Mouse (Mus musculus) neural tube, embryonic 13.5 days (tissue): ENCODE measurements around the gene Tmem248. TPM values are rescaled to one million over a fixed set of nuclear protein-coding genes. Genes with fewer than 3 reads are reported as not detected.

ENCODE experiments used
- ATAC-seq: fragments of 200-750 bp; cut with Nextera tagmentation; 2 replicates; pipeline ENCODE4 v1.8.0; 2017; ENCODE audit warnings: low read depth, mild to moderate bottlenecking, moderate TSS enrichment, moderate library complexity
- H3K27ac ChIP-seq: fragments of 300-500 bp; sonication (generic); replicated peaks from 2 replicates; pipeline ENCODE4 v1.5.1; 2015; ENCODE audit warnings: moderate library complexity, mild to moderate bottlenecking, inconsistent platforms
- H3K27me3 ChIP-seq: fragments of 300-500 bp; sonication (generic); 2 replicates; pipeline ENCODE4 v1.6.1; 2015; ENCODE audit warnings: mild to moderate bottlenecking, inconsistent platforms
- H3K36me3 ChIP-seq: fragments of 300-500 bp; sonication (generic); 2 replicates; pipeline ENCODE4 v1.6.1; 2015; ENCODE audit warnings: mild to moderate bottlenecking, inconsistent platforms
- H3K4me1 ChIP-seq: fragments of 300-500 bp; sonication (generic); replicated peaks from 2 replicates; pipeline ENCODE4 v1.6.1; 2015; ENCODE audit warnings: inconsistent platforms
- H3K4me2 ChIP-seq: fragments of 300-500 bp; sonication (generic); 2 replicates; pipeline ENCODE4 v1.6.1; 2015; ENCODE audit warnings: inconsistent platforms, mild to moderate bottlenecking, moderate library complexity
- H3K4me3 ChIP-seq: fragments of 300-500 bp; sonication (generic); 2 replicates; pipeline ENCODE4 v1.5.1; 2015; ENCODE audit warnings: mild to moderate bottlenecking, inconsistent platforms
- H3K9ac ChIP-seq: fragments of 300-500 bp; sonication (generic); 2 replicates; pipeline ENCODE4 v1.6.1; 2015; ENCODE audit warnings: moderate library complexity, mild to moderate bottlenecking, inconsistent platforms
- H3K9me3 ChIP-seq: fragments of 300-500 bp; sonication (generic); 2 replicates; pipeline ENCODE4 v1.6.1; 2016; ENCODE audit warnings: inconsistent platforms
- WGBS: fragments of 180-500 bp; shearing (Covaris S2); methylation state at CpG from one replicate; pipeline ENCODE4 v1.1.7; 2015; 5-methylcytosine and 5-hydroxymethylcytosine counted together
- polyA plus RNA-seq: library from polyadenylated mRNA; unstranded; fragments of >200 nt; fragmentation: Nextera tagmentation; extraction: Ambion mirVana; gene quantifications from 2 replicates; pipeline ENCODE4 v1.2.1, GENCODE M21; 2015

The Tmem248 gene
- polyA plus RNA-seq, 1 experiment from 2014 or later = 25.9 TPM

DNA sequence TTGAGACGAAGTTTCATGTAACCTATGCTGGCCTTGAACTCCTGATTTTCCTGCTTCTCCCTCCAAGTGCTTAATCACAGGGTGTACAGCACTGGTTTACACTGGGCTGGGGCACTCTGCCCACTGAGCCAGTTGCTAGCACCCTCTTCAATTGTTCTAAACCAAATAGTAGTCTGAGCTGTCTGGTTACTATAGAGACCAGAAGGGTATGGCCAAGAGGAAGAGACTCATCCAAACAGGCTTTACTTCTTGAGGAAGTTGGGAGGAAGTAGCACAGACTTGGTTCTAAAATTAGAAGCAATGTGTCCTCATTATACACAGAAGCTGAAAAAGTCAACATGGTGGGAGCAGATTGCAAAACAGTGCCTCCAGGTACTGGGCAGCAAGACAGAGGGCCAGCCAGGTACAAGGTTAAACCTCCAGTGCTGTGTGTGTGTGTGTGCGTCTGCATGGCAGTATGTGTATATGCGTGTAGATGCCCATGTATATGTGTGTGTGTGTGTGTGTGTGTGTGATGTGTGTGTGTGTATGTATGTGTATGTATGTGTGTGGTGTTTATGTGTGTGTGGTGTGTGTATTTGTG, 11.3 kb upstream of the Tmem248 start:
- Histone ChIP-seq H3K9me3 (no peaks in the 10 kb centered on the region), H3K27me3 (no peaks in the 10 kb centered on the region), H3K27ac (no peak overlapping the region), H3K9ac (no peak overlapping the region), H3K36me3 (peaks cover 61% of the 10 kb centered on the region), H3K4me3 (no peak overlapping the region), H3K4me2 (no peak overlapping the region), H3K4me1 (no peaks in the 10 kb centered on the region)
- WGBS = 95% methylated on average over 3 of the region's 3 CpGs
- no peak for ATAC-seq

DNA sequence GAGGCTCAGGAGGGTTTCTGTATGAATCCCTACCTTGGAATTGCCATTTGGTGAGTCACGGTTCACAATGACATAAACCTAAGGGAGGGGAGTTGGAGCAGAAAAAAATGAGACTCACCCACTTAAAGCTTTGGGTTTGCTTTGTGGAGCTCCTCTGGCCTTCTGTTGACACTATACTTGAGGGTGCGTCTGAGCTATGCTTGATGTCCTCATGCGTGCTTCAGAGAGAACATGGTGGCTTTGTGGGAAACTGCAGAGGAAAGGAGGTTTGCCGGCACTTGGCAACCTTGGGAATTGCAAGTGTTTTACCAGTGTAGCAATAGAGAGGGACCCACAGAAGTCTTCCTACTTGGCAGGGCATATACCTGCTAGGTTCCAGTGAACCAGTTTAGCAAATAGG, 9.6 kb upstream of the Tmem248 start:
- no peak overlapping the region for H3K4me2 ChIP-seq
- peaks cover 66% of the 10 kb centered on the region for H3K36me3 ChIP-seq
- no peaks in the 10 kb centered on the region for H3K9me3 ChIP-seq
- H3K27me3 ChIP-seq = no peaks in the 10 kb centered on the region
- no peak for ATAC-seq
- no peak overlapping the region for H3K4me3 ChIP-seq
- no peak overlapping the region for H3K27ac ChIP-seq
- no peak overlapping the region for H3K9ac ChIP-seq
- H3K4me1 ChIP-seq = no peaks in the 10 kb centered on the region
- WGBS = 96% methylated on average over 4 of the region's 4 CpGs

DNA sequence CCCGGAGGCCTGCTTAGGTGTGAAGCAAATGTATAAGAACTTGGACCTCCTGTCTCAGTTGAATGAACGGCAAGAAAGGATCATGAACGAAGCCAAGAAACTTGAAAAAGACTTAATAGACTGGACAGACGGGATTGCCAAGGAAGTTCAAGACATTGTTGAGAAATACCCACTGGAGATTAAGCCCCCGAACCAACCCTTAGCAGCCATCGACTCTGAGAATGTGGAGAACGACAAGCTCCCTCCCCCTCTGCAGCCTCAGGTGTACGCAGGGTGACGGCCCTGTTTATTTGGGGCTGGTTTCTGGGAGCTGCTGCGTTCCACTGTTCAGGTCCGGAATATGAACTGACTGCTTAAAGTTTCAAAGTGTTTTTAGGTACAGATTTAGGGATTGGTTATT, 3.9 kb upstream of the Tmem248 start:
- Histone ChIP-seq H3K4me1 (no peaks in the 10 kb centered on the region), H3K27me3 (no peaks in the 10 kb centered on the region), H3K27ac (no peak overlapping the region), H3K36me3 (peaks cover 70% of the 10 kb centered on the region), H3K9ac (no peak overlapping the region), H3K4me3 (no peak overlapping the region), H3K4me2 (no peak overlapping the region), H3K9me3 (no peaks in the 10 kb centered on the region)
- no peak for ATAC-seq
- 96% methylated on average over 11 of the region's 11 CpGs for WGBS

DNA sequence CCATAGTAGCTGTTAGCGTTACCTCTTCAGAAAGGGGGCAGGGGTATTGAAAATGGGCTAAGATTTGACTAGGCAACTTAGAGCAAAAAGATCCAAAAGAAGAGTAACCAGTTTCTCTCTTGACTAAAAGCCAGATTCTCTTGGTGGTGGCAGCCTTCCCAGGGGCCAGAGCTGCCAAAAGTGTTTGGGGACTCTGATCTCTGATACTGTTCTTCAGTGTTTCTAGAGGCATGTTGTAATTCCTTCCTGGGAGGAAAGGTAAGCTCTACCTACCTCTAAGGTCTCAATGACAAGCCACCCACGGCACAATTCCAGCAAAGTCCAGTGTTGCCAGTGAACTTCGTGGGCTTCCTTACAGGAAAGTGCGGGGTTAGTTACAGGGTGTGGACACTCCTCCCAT, 525 bp downstream of the Tmem248 start:
- peaks cover 28% of the 10 kb centered on the region for H3K36me3 ChIP-seq
- no peak overlapping the region for H3K4me3 ChIP-seq
- H3K27ac ChIP-seq = no peak overlapping the region
- ATAC-seq = no peak
- no peaks in the 10 kb centered on the region for H3K27me3 ChIP-seq
- no peaks in the 10 kb centered on the region for H3K9me3 ChIP-seq
- WGBS = 93% methylated on average over 4 of the region's 4 CpGs
- H3K9ac ChIP-seq = no peak overlapping the region
- peaks cover 11% of the 10 kb centered on the region for H3K4me1 ChIP-seq
- H3K4me2 ChIP-seq = no peak overlapping the region

DNA sequence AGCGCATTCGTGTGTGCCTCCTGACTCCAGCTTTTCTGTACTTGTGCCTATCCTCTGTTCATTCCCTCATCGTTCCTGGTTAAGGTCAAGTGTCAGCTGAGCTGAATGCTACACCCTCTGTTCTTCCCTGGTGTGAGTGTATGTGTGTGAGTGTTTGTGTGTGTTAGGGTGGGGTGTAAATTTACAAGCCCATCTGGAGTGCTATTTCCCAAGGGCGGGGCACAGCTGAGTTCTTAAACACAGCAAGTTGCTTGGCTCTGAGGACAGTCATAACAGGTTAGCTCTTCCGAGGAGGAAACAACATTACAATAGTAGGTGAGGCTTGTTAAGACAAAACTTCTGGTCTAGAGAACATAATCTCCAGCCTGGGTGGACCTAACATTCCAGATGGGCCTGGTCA, 1.5 kb downstream of the Tmem248 start:
- Histone ChIP-seq H3K4me1 (peaks cover 18% of the 10 kb centered on the region), H3K4me2 (no peak overlapping the region), H3K36me3 (peaks cover 18% of the 10 kb centered on the region), H3K9ac (no peak overlapping the region), H3K9me3 (no peaks in the 10 kb centered on the region), H3K27me3 (no peaks in the 10 kb centered on the region), H3K27ac (no peak overlapping the region), H3K4me3 (no peak overlapping the region)
- WGBS = 91% methylated on average over 5 of the region's 5 CpGs
- no peak for ATAC-seq

DNA sequence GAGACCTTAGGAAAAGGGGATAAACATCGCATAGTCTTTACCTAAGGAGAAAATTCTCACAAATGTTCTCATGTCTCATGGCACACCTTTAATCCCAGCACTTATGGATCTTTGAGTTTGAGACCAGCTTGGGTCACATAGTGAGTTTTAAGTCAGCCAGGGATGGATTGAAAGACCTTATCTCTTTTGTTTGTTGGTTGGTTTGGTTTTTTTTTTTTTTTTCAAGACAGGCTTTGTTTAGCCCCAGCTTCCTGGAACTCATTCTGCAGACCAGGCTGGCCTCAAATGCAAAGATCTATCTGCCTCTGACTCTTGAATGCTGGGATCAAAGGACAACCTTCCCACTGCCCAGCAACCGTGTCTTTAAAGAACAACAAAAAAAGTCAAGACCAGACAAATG, 4.4 kb downstream of the Tmem248 start:
- ATAC-seq = no peak
- H3K9me3 ChIP-seq = no peaks in the 10 kb centered on the region
- H3K4me3 ChIP-seq = peak overlapping the region; percentile 96
- peaks cover 27% of the 10 kb centered on the region for H3K4me1 ChIP-seq
- H3K9ac ChIP-seq = peak overlapping the region; percentile 96
- H3K27ac ChIP-seq = peak overlapping the region; percentile 89
- H3K36me3 ChIP-seq = no peaks in the 10 kb centered on the region
- peak overlapping the region; percentile 72 for H3K4me2 ChIP-seq
- 51% methylated on average over 2 of the region's 2 CpGs for WGBS
- H3K27me3 ChIP-seq = no peaks in the 10 kb centered on the region

DNA sequence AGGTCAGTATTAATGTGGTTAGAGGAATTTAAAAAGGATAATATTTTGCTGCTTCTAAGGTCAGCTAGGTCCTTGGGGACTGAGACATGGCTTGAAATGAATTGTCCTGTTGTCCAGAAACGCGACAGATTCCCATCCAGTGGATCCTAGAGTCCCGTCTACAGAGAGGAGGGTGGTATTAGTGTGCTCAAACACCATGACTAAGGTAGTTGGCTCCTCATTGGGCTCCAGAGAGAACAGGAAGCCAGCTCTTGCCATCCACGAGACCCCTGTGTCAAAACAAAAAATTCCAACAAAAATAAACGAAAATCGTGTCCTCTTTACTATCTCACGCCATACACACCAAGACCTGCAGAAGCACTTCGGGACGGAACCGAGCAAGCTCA, 4.9 kb downstream of the Tmem248 start:
- peak; percentile 71 for ATAC-seq
- no peaks in the 10 kb centered on the region for H3K27me3 ChIP-seq
- peak overlapping the region; percentile 72 for H3K4me2 ChIP-seq
- H3K4me3 ChIP-seq = peak overlapping the region; percentile 96
- peak overlapping the region; percentile 89 for H3K27ac ChIP-seq
- 0% methylated on average over 10 of the region's 10 CpGs for WGBS
- H3K4me1 ChIP-seq = peaks cover 27% of the 10 kb centered on the region
- H3K36me3 ChIP-seq = no peaks in the 10 kb centered on the region
- H3K9ac ChIP-seq = peak overlapping the region; percentile 96
- no peaks in the 10 kb centered on the region for H3K9me3 ChIP-seq

DNA sequence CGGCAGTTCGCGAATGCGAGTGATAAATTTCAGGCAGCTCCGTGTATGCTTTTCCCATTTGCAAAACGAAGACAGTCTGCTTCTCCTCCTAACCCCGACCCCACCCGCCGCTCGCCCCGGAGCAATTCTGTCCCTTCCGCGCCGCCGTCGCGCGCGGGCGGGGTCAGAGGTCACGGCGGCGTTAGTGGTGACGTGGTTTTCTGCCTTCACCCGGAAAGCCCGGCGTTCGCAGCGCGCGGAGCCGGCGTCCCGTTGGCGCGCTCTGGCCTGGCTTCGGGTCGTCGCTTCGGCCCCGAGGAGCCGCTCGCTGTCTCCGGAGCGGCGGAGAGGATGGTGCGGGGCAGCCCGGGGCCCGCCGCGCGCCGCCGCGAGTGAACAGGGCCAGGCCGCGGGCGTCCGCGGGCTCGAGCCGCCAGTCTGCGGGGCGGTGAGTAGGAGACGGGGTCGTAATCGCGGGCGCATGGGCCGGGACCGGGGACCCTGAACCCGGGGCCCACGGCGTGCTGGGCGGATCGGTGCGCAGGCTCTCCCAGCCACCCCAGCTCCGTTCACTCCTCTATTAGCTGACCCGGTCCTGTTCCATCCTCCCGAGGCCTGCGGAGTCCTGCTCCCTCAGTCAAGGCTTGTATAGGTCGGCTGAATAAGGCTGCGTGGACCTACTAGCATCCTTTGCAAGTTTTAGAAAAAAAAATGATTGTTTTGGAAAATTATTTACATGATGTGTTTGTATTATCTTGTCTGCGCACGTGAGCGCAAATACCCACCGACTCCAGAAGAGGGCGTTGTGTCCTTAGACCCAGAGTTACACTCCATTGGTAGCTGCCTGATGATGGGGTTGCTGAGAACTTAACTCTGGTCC, 5.5 kb downstream of the Tmem248 start:
- Histone ChIP-seq H3K4me2 (peak overlapping the region; percentile 72), H3K4me3 (peak overlapping the region; percentile 96), H3K9me3 (no peaks in the 10 kb centered on the region), H3K9ac (peak overlapping the region; percentile 96), H3K4me1 (peaks cover 27% of the 10 kb centered on the region), H3K27ac (peak overlapping the region; percentile 89), H3K27me3 (no peaks in the 10 kb centered on the region), H3K36me3 (no peaks in the 10 kb centered on the region)
- ATAC-seq = peak; percentile 85
- WGBS = under 1% methylated on average over 88 of the region's 88 CpGs

DNA sequence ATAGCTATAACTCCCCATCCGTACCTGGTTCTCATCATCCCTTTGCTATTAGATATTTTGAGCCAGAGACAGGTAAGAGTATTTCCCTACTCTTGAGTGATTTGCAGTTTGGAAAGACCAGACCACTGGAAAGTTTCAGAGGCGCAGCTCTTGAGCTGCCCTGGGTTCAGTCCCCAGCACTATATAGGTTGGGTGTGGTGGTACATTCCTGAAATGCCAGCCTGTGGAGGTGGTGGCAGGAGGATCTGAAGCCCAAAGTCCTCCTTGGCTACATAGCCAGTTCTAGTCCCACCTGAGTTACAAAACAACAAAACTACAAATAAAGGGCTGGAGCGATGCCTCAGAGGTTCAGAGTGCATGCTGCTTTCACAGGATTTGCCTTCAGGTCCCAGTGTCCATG, 9.9 kb downstream of the Tmem248 start:
- Histone ChIP-seq H3K36me3 (peaks cover 20% of the 10 kb centered on the region), H3K4me2 (no peak overlapping the region), H3K9me3 (no peaks in the 10 kb centered on the region), H3K27ac (no peak overlapping the region), H3K27me3 (no peaks in the 10 kb centered on the region), H3K4me3 (no peak overlapping the region), H3K4me1 (peaks cover 16% of the 10 kb centered on the region), H3K9ac (no peak overlapping the region)
- ATAC-seq = no peak
- WGBS = 97% methylated on average over 3 of the region's 3 CpGs

DNA sequence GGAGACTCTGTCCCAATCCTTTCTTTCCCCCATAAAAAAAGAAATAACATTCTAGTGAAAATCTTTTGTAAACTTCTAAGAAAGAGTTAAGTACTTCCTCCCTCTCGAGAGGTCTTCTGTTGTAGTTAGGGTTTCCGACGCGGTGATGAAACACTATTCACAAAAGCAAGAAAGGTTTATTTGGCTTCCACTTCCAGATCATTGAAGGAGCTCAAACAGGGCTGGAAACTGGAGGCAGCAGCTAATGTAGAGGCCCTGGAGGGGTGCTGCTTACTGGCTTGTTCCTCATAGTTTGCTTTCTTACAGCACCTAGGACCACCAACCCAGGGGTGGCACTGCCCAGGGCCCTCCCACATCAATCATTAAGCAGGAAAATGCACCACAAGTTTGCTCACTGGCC, 11.2 kb downstream of the Tmem248 start:
- Histone ChIP-seq H3K27me3 (no peaks in the 10 kb centered on the region), H3K4me1 (peaks cover 11% of the 10 kb centered on the region), H3K36me3 (peaks cover 33% of the 10 kb centered on the region), H3K9me3 (no peaks in the 10 kb centered on the region), H3K4me2 (no peak overlapping the region), H3K4me3 (no peak overlapping the region), H3K27ac (no peak overlapping the region), H3K9ac (no peak overlapping the region)
- 76% methylated on average over 4 of the region's 4 CpGs for WGBS
- ATAC-seq = no peak

DNA sequence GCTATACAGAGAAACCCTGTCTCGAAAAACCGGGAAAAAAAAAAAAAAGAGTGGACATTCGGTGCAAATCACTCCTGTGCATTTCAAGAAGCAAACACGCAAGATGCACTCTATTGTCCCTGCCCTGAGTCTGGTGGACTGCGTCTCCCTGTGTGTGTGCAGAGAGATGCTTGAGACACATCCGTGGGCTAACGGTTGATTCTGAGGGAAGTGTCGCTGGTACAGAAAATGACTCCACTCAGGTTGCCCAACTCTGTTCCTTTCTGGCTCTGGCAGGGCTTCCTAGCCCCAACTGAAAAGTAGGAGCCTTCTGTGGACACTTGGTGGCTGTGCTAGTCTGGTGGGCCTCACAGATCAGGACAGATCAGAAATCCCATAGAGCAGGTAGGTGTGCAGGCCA, 19.4 kb downstream of the Tmem248 start:
- Histone ChIP-seq H3K4me2 (no peak overlapping the region), H3K27me3 (no peaks in the 10 kb centered on the region), H3K4me3 (no peak overlapping the region), H3K9me3 (no peaks in the 10 kb centered on the region), H3K36me3 (peaks cover 97% of the 10 kb centered on the region), H3K9ac (no peak overlapping the region), H3K4me1 (no peaks in the 10 kb centered on the region), H3K27ac (no peak overlapping the region)
- ATAC-seq = no peak
- WGBS = 94% methylated on average over 8 of the region's 8 CpGs

DNA sequence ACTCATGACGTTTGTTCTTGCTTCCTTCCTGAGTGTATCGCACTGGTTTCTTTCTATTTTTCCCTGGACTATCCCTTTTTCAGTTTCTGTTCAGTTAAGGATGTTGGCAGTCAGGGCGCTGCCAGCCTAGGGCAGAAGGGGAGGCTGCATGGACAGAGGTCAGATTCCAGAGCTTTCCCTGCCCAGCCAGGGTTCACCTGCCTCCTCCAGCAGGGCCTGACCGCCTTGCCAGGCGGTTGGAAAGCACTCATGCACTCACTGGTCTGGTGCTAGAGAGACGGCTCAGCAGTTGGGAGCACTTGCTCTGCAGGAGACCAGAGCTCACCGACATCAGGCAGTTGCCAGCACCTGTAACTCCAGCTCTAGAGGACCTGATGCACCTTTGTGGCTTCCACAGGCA, 22.4 kb downstream of the Tmem248 start:
- 89% methylated on average over 7 of the region's 7 CpGs for WGBS
- Histone ChIP-seq H3K27me3 (no peaks in the 10 kb centered on the region), H3K4me1 (no peaks in the 10 kb centered on the region), H3K4me2 (no peak overlapping the region), H3K9me3 (no peaks in the 10 kb centered on the region), H3K9ac (no peak overlapping the region), H3K36me3 (peaks cover 97% of the 10 kb centered on the region), H3K27ac (no peak overlapping the region), H3K4me3 (no peak overlapping the region)
- no peak for ATAC-seq

DNA sequence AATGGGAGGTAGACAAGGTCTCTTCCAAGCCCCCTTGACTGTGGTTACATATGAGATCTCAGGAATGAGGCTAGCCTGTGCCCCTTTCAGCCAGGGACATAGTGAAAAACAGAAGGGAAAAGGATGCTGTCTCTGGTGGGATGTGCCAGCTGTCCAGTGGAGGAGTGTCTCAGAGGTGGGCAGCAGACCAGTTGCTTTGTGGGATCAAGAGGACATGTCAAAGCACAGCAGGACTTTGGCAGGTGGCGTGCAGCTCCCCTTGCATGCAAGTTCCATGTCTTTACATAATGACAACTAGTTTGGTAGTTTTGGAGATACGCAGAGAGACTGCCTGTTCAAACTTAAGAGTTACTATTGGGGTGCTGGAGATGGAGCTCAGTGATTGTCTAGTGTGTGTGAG, 23.0 kb downstream of the Tmem248 start:
- no peaks in the 10 kb centered on the region for H3K27me3 ChIP-seq
- H3K36me3 ChIP-seq = peaks cover 97% of the 10 kb centered on the region
- H3K4me3 ChIP-seq = no peak overlapping the region
- 95% methylated on average over 2 of the region's 2 CpGs for WGBS
- no peak overlapping the region for H3K9ac ChIP-seq
- no peaks in the 10 kb centered on the region for H3K9me3 ChIP-seq
- no peaks in the 10 kb centered on the region for H3K4me1 ChIP-seq
- no peak for ATAC-seq
- H3K4me2 ChIP-seq = no peak overlapping the region
- H3K27ac ChIP-seq = no peak overlapping the region
